Mouse (Mus musculus) kidney, postnatal 14 days (tissue): ENCODE data around the gene Plppr4.

Source experiments
- DNase-seq: peaks from one replicate; pipeline ENCODE4 v3.0.0; 2022; ENCODE audit warnings: mixed read lengths

The Plppr4 gene

GRCm38 (mm10) chr3:117360528-117360927 lies at the start of gene Plppr4:
TSS of gene Plppr4 (minus strand) at chr3:117360876.
- DNase-seq: peak; percentile 60

- DNase-seq: no peak
These were observed 45.1 kb upstream of the Plppr4 start for GRCm38 (mm10) chr3:117405821-117406220.

GRCm38 (mm10) chr3:117403740-117404139 lies 43.1 kb upstream of the Plppr4 start:
- no peak for DNase-seq

- no peak for DNase-seq
These were observed 5.4 kb upstream of the Plppr4 start for GRCm38 (mm10) chr3:117366041-117366440.

- peak; percentile 64 for DNase-seq
These were observed 772 bp downstream of the Plppr4 start for GRCm38 (mm10) chr3:117359686-117360521.

GRCm38 (mm10) chr3:117358981-117359628 lies 1.6 kb downstream of the Plppr4 start:
- no peak for DNase-seq

GRCm38 (mm10) chr3:117357367-117357766 lies 3.3 kb downstream of the Plppr4 start:
- DNase-seq: no peak

- DNase-seq: no peak
These were observed 6.7 kb downstream of the Plppr4 start for GRCm38 (mm10) chr3:117353940-117354339.

GRCm38 (mm10) chr3:117346351-117346750 lies 14.3 kb downstream of the Plppr4 start:
- DNase-seq: no peak

- DNase-seq: no peak
These were observed 29.2 kb downstream of the Plppr4 start for GRCm38 (mm10) chr3:117331502-117331901.

GRCm38 (mm10) chr3:117329485-117329884 lies 31.2 kb downstream of the Plppr4 start:
- DNase-seq: no peak

- no peak for DNase-seq
These were observed 34.1 kb downstream of the Plppr4 start for GRCm38 (mm10) chr3:117326551-117326950.

- no peak for DNase-seq
These were observed 41.0 kb downstream of the Plppr4 start for GRCm38 (mm10) chr3:117319671-117320070.

GRCm38 (mm10) chr3:117313339-117313738 lies 47.3 kb downstream of the Plppr4 start:
- no peak for DNase-seq

GRCm38 (mm10) chr3:117312097-117312496 lies 48.6 kb downstream of the Plppr4 start:
- DNase-seq: no peak

GRCm38 (mm10) chr3:117310801-117311368 lies 49.8 kb downstream of the Plppr4 start:
- no peak for DNase-seq

GRCm38 (mm10) chr3:117309580-117309910 lies 51.1 kb downstream of the Plppr4 start:
- DNase-seq: no peak

GRCm38 (mm10) chr3:117308895-117309579 lies 51.6 kb downstream of the Plppr4 start:
- no peak for DNase-seq

- no peak for DNase-seq
These were observed 53.1 kb downstream of the Plppr4 start for GRCm38 (mm10) chr3:117307555-117307954.

GRCm38 (mm10) chr3:117304037-117304436 lies 56.6 kb downstream of the Plppr4 start:
- DNase-seq: no peak

GRCm38 (mm10) chr3:117300735-117301271 lies 59.9 kb downstream of the Plppr4 start:
- no peak for DNase-seq

GRCm38 (mm10) chr3:117297735-117298134 lies 62.9 kb downstream of the Plppr4 start:
- DNase-seq: no peak

- DNase-seq: no peak
These were observed 66.3 kb downstream of the Plppr4 start for GRCm38 (mm10) chr3:117294308-117294925.
